Mouse (Mus musculus) colon, adult 2 months (tissue): ENCODE results near the gene Akap13. TPM values are rescaled to one million over a fixed set of nuclear protein-coding genes. Genes with fewer than 3 reads are reported as not detected.

Source experiments
- polyA plus RNA-seq: library from polyadenylated mRNA; depleted of rRNA; stranded (reverse); fragments of >200 nt; gene quantifications from 2 replicates; pipeline ENCODE4 v1.2.3, GENCODE M21; 2012; rRNA removed

Akap13 gene
- 19.3 and 23.2 TPM in 2 replicates for polyA plus RNA-seq

DNA sequence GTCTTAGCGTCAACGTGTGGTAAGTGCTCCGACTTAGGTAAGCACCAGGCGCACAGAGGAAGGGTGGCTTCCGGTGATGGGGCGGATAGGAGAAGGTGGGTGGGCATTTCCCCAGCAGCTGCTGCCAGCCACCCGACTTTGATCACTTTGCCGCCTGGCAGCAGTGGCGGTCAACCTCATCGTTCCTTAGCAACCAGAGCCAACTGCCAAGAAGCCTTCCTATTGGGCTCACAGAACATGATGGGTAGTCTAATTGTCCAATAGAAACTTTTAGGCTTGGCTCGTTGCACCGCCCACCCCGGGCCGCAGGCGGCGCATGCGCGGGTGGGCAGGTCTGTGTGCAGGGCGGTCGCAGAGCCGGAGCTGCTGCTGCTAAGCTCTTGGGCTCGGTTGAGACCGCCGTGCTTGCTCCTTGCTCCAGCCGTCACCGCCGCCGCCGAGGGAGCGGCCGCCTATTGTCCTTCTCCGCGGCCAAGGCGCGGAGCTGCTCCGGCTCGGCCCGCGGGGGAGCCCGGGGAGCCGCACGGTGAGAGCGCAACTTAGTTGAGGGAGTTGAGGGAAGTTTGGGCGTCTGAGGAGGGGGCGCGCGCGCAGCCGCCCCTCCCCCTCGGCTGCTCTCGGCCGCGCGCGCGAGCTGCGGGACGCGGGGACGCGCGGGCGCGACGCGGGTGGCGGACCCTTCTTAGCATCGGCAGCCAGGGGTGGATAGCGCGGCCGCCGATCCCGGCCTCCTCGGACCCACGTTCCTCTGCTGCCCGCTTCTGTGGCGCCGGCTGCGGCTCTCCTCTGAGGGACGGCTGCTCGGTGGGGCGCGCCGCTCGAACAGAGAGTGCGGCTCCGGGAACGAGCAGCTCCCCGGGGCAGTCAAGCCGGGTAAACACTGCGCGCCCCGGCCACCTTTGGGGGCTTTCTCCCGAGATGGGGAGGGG, at the start of gene Akap13:
Akap13 (plus strand) TSS at position 312 of the 929 bp plus-strand sequence.

Other genes starting within 250 kb of the Akap13 start
- 0.21 and 0.33 TPM in 2 replicates for gene Sv2b, start 146.3 kb upstream of the Akap13 start, polyA plus RNA-seq